Mouse (Mus musculus): Measurements from ENCODE around the gene Krt82. TPM values are rescaled to one million over a fixed set of nuclear protein-coding genes. Genes with fewer than 3 reads are reported as not detected.
A peak's percentile ranks its signal among the peaks of the same experiment; 100 is the strongest.
"Not testable (repeated sequence)": the region's sequence is repeated elsewhere in the genome, so short reads cannot be mapped to it uniquely, and the experiment has no call there.

Krt82 gene
- total RNA-seq, 2 experiments from 2014 or later: not detected

GRCm38 (mm10) chr15:101517161-101517560 lies 33.3 kb downstream of the Krt82 start, which contains the start of gene Gm49425:
Gm49425 (minus strand) TSS chr15:101517261.
- not testable (repeated sequence) for DNase-seq

- DNase-seq: no peak
These were observed 42.2 kb downstream of the Krt82 start for GRCm38 (mm10) chr15:101508247-101508646.

GRCm38 (mm10) chr15:101506896-101507758 lies 43.3 kb downstream of the Krt82 start:
- no peak for DNase-seq

GRCm38 (mm10) chr15:101497181-101497580 lies 53.3 kb downstream of the Krt82 start:
- DNase-seq: peak; percentile 45 to 53

- no peak for DNase-seq
These were observed 55.2 kb downstream of the Krt82 start for GRCm38 (mm10) chr15:101495266-101495665.

- peak in 1 of 2 experiments; percentile 13 for DNase-seq
These were observed 56.3 kb downstream of the Krt82 start for GRCm38 (mm10) chr15:101494203-101494602.

GRCm38 (mm10) chr15:101493713-101494112 lies 56.8 kb downstream of the Krt82 start:
- no peak for DNase-seq

- DNase-seq: no peak
These were observed 57.7 kb downstream of the Krt82 start for GRCm38 (mm10) chr15:101492718-101493117.

GRCm38 (mm10) chr15:101491431-101491830 lies 59.0 kb downstream of the Krt82 start, which contains the start of gene Krt83:
Krt83 (minus strand) TSS chr15:101491512.
- no peak for DNase-seq

Small RNA genes lying within 50 kb of the gene (microRNA-seq; reads per million reads assigned to microRNA genes)
- gene Gm44393 (0 reads per million in 2 experiments), gene Gm44460 (0 reads per million in 2 experiments)

Other genes with a start within 250 kb of the Krt82 start
- gene Krt80, start 180.5 kb downstream of the Krt82 start, total RNA-seq (2021): 1 to 10 TPM; 2.0 to 3.2 TPM
- gene Krt7, start 139.6 kb downstream of the Krt82 start, total RNA-seq (2021): 1 to 10 TPM; 1.9 to 4.1 TPM
- gene Krt87, start 111.9 kb downstream of the Krt82 start, total RNA-seq (2021): not detected
- gene Krt88, start 102.9 kb downstream of the Krt82 start, total RNA-seq (2021): not detected
- gene Krt81, start 86.9 kb downstream of the Krt82 start, total RNA-seq (2021): not detected
- not detected for gene Krt86, start 77.2 kb downstream of the Krt82 start, total RNA-seq (2021)
- gene Krt83, start 59.2 kb downstream of the Krt82 start, total RNA-seq (2021): not detected
- gene Gm49425, start 33.4 kb downstream of the Krt82 start, total RNA-seq (2021): not detected
- not detected for gene Krt84, start 17.8 kb downstream of the Krt82 start, total RNA-seq (2021)
- not detected for gene Krt90, start 12.3 kb upstream of the Krt82 start, total RNA-seq (2021)
- gene Krt75, start 23.2 kb upstream of the Krt82 start, total RNA-seq (2021): not detected
- gene Gm5414, start 77.5 kb upstream of the Krt82 start, total RNA-seq (2021): not detected
- gene Gm5478, start 96.7 kb upstream of the Krt82 start, total RNA-seq (2021): not detected
- gene Krt6b, start 129.6 kb upstream of the Krt82 start, total RNA-seq (2021): not detected
- gene Krt6a, start 143.6 kb upstream of the Krt82 start, total RNA-seq (2021): not detected
- gene Krt5, start 162.2 kb upstream of the Krt82 start, total RNA-seq (2021): 1 to 10 TPM in 1 of 2 experiments, not detected in 1; 1.5 TPM
- not detected for gene Krt71, start 192.4 kb upstream of the Krt82 start, total RNA-seq (2021)
- gene Krt72, start 235.8 kb upstream of the Krt82 start, total RNA-seq (2021): not detected